Mouse (Mus musculus): ENCODE measurements around the gene Rgs12. TPM values are rescaled to one million over a fixed set of nuclear protein-coding genes. Genes with fewer than 3 reads are reported as not detected.

Rgs12 gene
- total RNA-seq (2021) = 1 to 10 TPM; 2.1 to 2.3 TPM
- long read RNA-seq, experiment 1 = 0 reads
- long read RNA-seq, experiment 2, full-length matches to known transcripts = 1 of 5 reads
- long read RNA-seq, experiment 2, partial matches to known transcripts = 0 of 5 reads
- long read RNA-seq, experiment 2, other reads (novel, unspliced or antisense) = 4 of 5 reads

GRCm38 (mm10) chr5:34948861-34949760 lies at the start of gene Rgs12:
Rgs12 (plus strand) TSS chr5:34949445.
- DNase-seq (ENCODE audit: low spot score) = peak; percentile 76

- DNase-seq (ENCODE audit: low spot score) = no peak
Observed at GRCm38 (mm10) chr5:34899787-34900469, 49.3 kb upstream of the Rgs12 start.

- no peak for DNase-seq (ENCODE audit: low spot score)
Observed at GRCm38 (mm10) chr5:34902371-34902770, 46.9 kb upstream of the Rgs12 start.

GRCm38 (mm10) chr5:34902811-34903385 lies 46.3 kb upstream of the Rgs12 start:
- DNase-seq (ENCODE audit: low spot score) = no peak

GRCm38 (mm10) chr5:34904412-34904811 lies 44.8 kb upstream of the Rgs12 start:
- no peak for DNase-seq (ENCODE audit: low spot score)

GRCm38 (mm10) chr5:34907230-34907629 lies 42.0 kb upstream of the Rgs12 start:
- DNase-seq (ENCODE audit: low spot score) = no peak

GRCm38 (mm10) chr5:34907910-34908725 lies 41.1 kb upstream of the Rgs12 start, which contains the start of gene Msantd1:
Msantd1 (plus strand) TSS chr5:34908012.
- DNase-seq (ENCODE audit: low spot score) = no peak

GRCm38 (mm10) chr5:34908726-34909633 lies 40.3 kb upstream of the Rgs12 start:
- DNase-seq (ENCODE audit: low spot score) = no peak

- no peak for DNase-seq (ENCODE audit: low spot score)
Observed at GRCm38 (mm10) chr5:34909634-34910503, 39.4 kb upstream of the Rgs12 start.

- DNase-seq (ENCODE audit: low spot score) = no peak
Observed at GRCm38 (mm10) chr5:34910504-34910815, 38.8 kb upstream of the Rgs12 start.

GRCm38 (mm10) chr5:34915801-34916200 lies 33.4 kb upstream of the Rgs12 start:
- peak; percentile 70 for DNase-seq (ENCODE audit: low spot score)

- DNase-seq (ENCODE audit: low spot score) = no peak
Observed at GRCm38 (mm10) chr5:34917234-34917655, 32.0 kb upstream of the Rgs12 start.

- DNase-seq (ENCODE audit: low spot score) = no peak
Observed at GRCm38 (mm10) chr5:34918785-34919184, 30.5 kb upstream of the Rgs12 start.

- no peak for DNase-seq (ENCODE audit: low spot score)
Observed at GRCm38 (mm10) chr5:34922531-34922930, 26.7 kb upstream of the Rgs12 start.

- DNase-seq (ENCODE audit: low spot score) = no peak
Observed at GRCm38 (mm10) chr5:34923920-34924319, 25.3 kb upstream of the Rgs12 start.

GRCm38 (mm10) chr5:34924519-34924918 lies 24.7 kb upstream of the Rgs12 start:
- DNase-seq (ENCODE audit: low spot score) = peak; percentile 27

- no peak for DNase-seq (ENCODE audit: low spot score)
Observed at GRCm38 (mm10) chr5:34927648-34928047, 21.6 kb upstream of the Rgs12 start.

GRCm38 (mm10) chr5:34930151-34930975 lies 18.9 kb upstream of the Rgs12 start:
- DNase-seq (ENCODE audit: low spot score) = no peak

Measured in gastrocnemius, adult 18-20 months (tissue).